Mouse (Mus musculus) forebrain, postnatal 0 days (tissue): Measurements from ENCODE around the gene Baiap2l2. TPM values are rescaled to one million over a fixed set of nuclear protein-coding genes. Genes with fewer than 3 reads are reported as not detected.

ENCODE experiments used
- ATAC-seq: fragments of 200-750 bp; cut with Nextera tagmentation; 2 replicates; pipeline ENCODE4 v1.8.0; 2017; ENCODE audit warnings: mild to moderate bottlenecking, moderate library complexity
- DNase-seq: peaks from one replicate; pipeline ENCODE4 v3.0.0-alpha.2; 2015
- H3K27ac ChIP-seq: fragments of 300-500 bp; sonication (generic); 2 replicates; pipeline ENCODE4 v1.5.1; 2014; ENCODE audit warnings: low read depth, mild to moderate bottlenecking, antibody characterized with exemption, low read length, moderate library complexity, mixed read lengths
- H3K27me3 ChIP-seq: fragments of 300-500 bp; sonication (generic); 2 replicates; pipeline ENCODE4 v1.6.1; 2014; ENCODE audit warnings: mild to moderate bottlenecking, low read length, mixed read lengths; ENCODE audit not compliant: insufficient read depth
- H3K36me3 ChIP-seq: fragments of 300-500 bp; sonication (generic); 2 replicates; pipeline ENCODE4 v1.6.1; 2014; ENCODE audit warnings: mild to moderate bottlenecking, moderate library complexity; ENCODE audit not compliant: insufficient read depth
- H3K4me1 ChIP-seq: fragments of 300-500 bp; sonication (generic); 2 replicates; pipeline ENCODE4 v1.6.1; 2014; ENCODE audit warnings: antibody characterized with exemption; ENCODE audit not compliant: insufficient read depth
- H3K4me2 ChIP-seq: fragments of 300-500 bp; sonication (generic); 2 replicates; pipeline ENCODE4 v1.6.1; 2014; ENCODE audit warnings: low read depth, mild to moderate bottlenecking, moderate library complexity
- H3K4me3 ChIP-seq: fragments of 300-500 bp; sonication (generic); 2 replicates; pipeline ENCODE4 v1.5.1; 2014; ENCODE audit warnings: low read depth, low read length, mixed read lengths
- H3K9ac ChIP-seq: fragments of 300-500 bp; sonication (generic); 2 replicates; pipeline ENCODE4 v1.6.1; 2014; ENCODE audit warnings: mild to moderate bottlenecking
- H3K9me3 ChIP-seq: fragments of 300-500 bp; sonication (generic); 2 replicates; pipeline ENCODE4 v1.6.1; 2016; ENCODE audit warnings: low read length
- CTCF ChIP-seq: sonication (generic); IDR thresholded peaks from 2 replicates; pipeline ENCODE4 v1.5.1; 2016; ENCODE audit warnings: antibody characterized with exemption, control low read depth, low read depth
- WGBS: fragments of 180-500 bp; shearing (Covaris S2); extraction: QIAGEN DNeasy Blood & Tissue Kit; methylation state at CpG from one replicate; pipeline ENCODE4 v1.1.7; 2014; 5-methylcytosine and 5-hydroxymethylcytosine counted together
- polyA plus RNA-seq: library from polyadenylated mRNA; unstranded; fragments of >200 nt; fragmentation: Nextera tagmentation; extraction: Ambion mirVana; gene quantifications from 2 replicates; pipeline ENCODE4 v1.2.1, GENCODE M21; 2015
- total RNA-seq: library from RNA; depleted of rRNA; stranded (reverse); fragments of >200 nt; gene quantifications from 2 replicates; pipeline ENCODE4 v1.2.3, GENCODE M21; 2014

Baiap2l2 gene
- total and polyA plus RNA-seq, 2 experiments from 2014 or later, result 7.9 to 9.1 TPM

- no peaks in the 10 kb centered on the region for H3K36me3 ChIP-seq
- H3K4me1 ChIP-seq, result 0 out of 2 replicates have a peak, but pooled peaks cover 3% of the 10 kb centered on the region
- no peak for ATAC-seq
- H3K4me3 ChIP-seq, result peak overlapping the region; percentile 64; the same call in 1 of the 2 replicates
- WGBS, result 23% methylated on average over 13 of the region's 13 CpGs
- TF ChIP-seq CTCF, result peak; percentile 45
- no peak overlapping the region for H3K27ac ChIP-seq
- peak overlapping the region; percentile 99 for H3K4me2 ChIP-seq
- DNase-seq, result no peak
- no peak overlapping the region for H3K9ac ChIP-seq
- peaks cover 3% of the 10 kb centered on the region; the same call in 1 of the 2 replicates for H3K27me3 ChIP-seq
- H3K9me3 ChIP-seq, result no peaks in the 10 kb centered on the region
These were observed 23.0 kb downstream of the Baiap2l2 start for GRCm38 (mm10) chr15:79262375-79262774.

GRCm38 (mm10) chr15:79261757-79262156 is 23.6 kb downstream of the Baiap2l2 start:
- H3K27ac ChIP-seq, result no peak overlapping the region
- H3K4me2 ChIP-seq, result peak overlapping the region; percentile 99
- peak; percentile 29 for TF ChIP-seq CTCF
- DNase-seq, result peak; percentile 55
- peak; percentile 68 for ATAC-seq
- H3K27me3 ChIP-seq, result peaks cover 3% of the 10 kb centered on the region; the same call in 1 of the 2 replicates
- no peaks in the 10 kb centered on the region for H3K36me3 ChIP-seq
- WGBS, result 1% methylated on average over 28 of the region's 28 CpGs
- no peaks in the 10 kb centered on the region for H3K9me3 ChIP-seq
- H3K9ac ChIP-seq, result peak overlapping the region; percentile 62
- peak overlapping the region; percentile 64 for H3K4me3 ChIP-seq
- H3K4me1 ChIP-seq, result 0 out of 2 replicates have a peak, but pooled peaks cover 3% of the 10 kb centered on the region

- H3K4me1 ChIP-seq, result 0 out of 2 replicates have a peak, but pooled peaks cover 3% of the 10 kb centered on the region
- H3K36me3 ChIP-seq, result no peaks in the 10 kb centered on the region
- H3K9me3 ChIP-seq, result no peaks in the 10 kb centered on the region
- H3K4me2 ChIP-seq, result peak overlapping the region; percentile 99
- ATAC-seq (peak; percentile 87), DNase-seq (peak; percentile 71)
- peak overlapping the region; percentile 62 for H3K9ac ChIP-seq
- peaks cover 3% of the 10 kb centered on the region; the same call in 1 of the 2 replicates for H3K27me3 ChIP-seq
- peak overlapping the region; percentile 64 for H3K4me3 ChIP-seq
- H3K27ac ChIP-seq, result no peak overlapping the region
- WGBS, result 1% methylated on average over 43 of the region's 62 CpGs
- TF ChIP-seq CTCF, result no peak
These were observed 24.1 kb downstream of the Baiap2l2 start for GRCm38 (mm10) chr15:79261095-79261725.

- H3K9me3 ChIP-seq, result no peaks in the 10 kb centered on the region
- H3K27me3 ChIP-seq, result peaks cover 3% of the 10 kb centered on the region; the same call in 1 of the 2 replicates
- H3K27ac ChIP-seq, result no peak overlapping the region
- H3K36me3 ChIP-seq, result no peaks in the 10 kb centered on the region
- no peak overlapping the region for H3K4me2 ChIP-seq
- 0 out of 2 replicates have a peak, but pooled peaks cover 3% of the 10 kb centered on the region for H3K4me1 ChIP-seq
- H3K9ac ChIP-seq, result no peak overlapping the region
- ATAC-seq (no peak), DNase-seq (no peak)
- H3K4me3 ChIP-seq, result no peak overlapping the region
- TF ChIP-seq CTCF, result no peak
- WGBS, result 27% methylated on average over 17 of the region's 17 CpGs
These were observed 26.8 kb downstream of the Baiap2l2 start for GRCm38 (mm10) chr15:79258521-79258920.

GRCm38 (mm10) chr15:79254661-79255060 is 30.7 kb downstream of the Baiap2l2 start, which contains the start of gene Slc16a8:
TSS of gene Slc16a8 (minus strand) at chr15:79254761.
- TF ChIP-seq CTCF, result no peak
- Histone ChIP-seq H3K9me3 (no peaks in the 10 kb centered on the region), H3K4me3 (no peak within 1 kb of the TSS), H3K4me2 (no peak within 1 kb of the TSS), H3K4me1 (peaks cover 6% of the 10 kb centered on the region; the same call in 1 of the 2 replicates), H3K27ac (no peak within 1 kb of the TSS), H3K36me3 (0 out of 2 replicates have a peak, but pooled peaks cover 2% of the 10 kb centered on the region), H3K27me3 (peaks cover 7% of the 10 kb centered on the region; the same call in 1 of the 2 replicates), H3K9ac (no peak within 1 kb of the TSS)
- DNase-seq (no peak), ATAC-seq (no peak)
- WGBS, result 13% methylated on average over 3 of the region's 3 CpGs

GRCm38 (mm10) chr15:79252580-79252979 is 32.8 kb downstream of the Baiap2l2 start:
- DNase-seq (no peak), ATAC-seq (no peak)
- Histone ChIP-seq H3K9me3 (no peaks in the 10 kb centered on the region), H3K27me3 (peaks cover 7% of the 10 kb centered on the region; the same call in 1 of the 2 replicates), H3K36me3 (peaks cover 23% of the 10 kb centered on the region; the same call in 1 of the 2 replicates), H3K4me1 (peaks cover 6% of the 10 kb centered on the region; the same call in 1 of the 2 replicates), H3K4me3 (peak overlapping the region; percentile 32), H3K27ac (no peak overlapping the region), H3K4me2 (peak overlapping the region; percentile 68), H3K9ac (peak overlapping the region; percentile 48)
- TF ChIP-seq CTCF, result no peak
- 32% methylated on average over 24 of the region's 24 CpGs for WGBS

- Histone ChIP-seq H3K4me2 (peak overlapping the region; percentile 68), H3K27me3 (peaks cover 7% of the 10 kb centered on the region; the same call in 1 of the 2 replicates), H3K9me3 (no peaks in the 10 kb centered on the region), H3K4me1 (peaks cover 6% of the 10 kb centered on the region; the same call in 1 of the 2 replicates), H3K36me3 (peaks cover 26% of the 10 kb centered on the region), H3K27ac (no peak overlapping the region), H3K9ac (peak overlapping the region; percentile 48), H3K4me3 (peak overlapping the region; percentile 32)
- TF ChIP-seq CTCF, result peak; percentile 60
- WGBS, result 3% methylated on average over 61 of the region's 61 CpGs
- ATAC-seq (peak; percentile 83), DNase-seq (peak; percentile 66)
These were observed 33.4 kb downstream of the Baiap2l2 start for GRCm38 (mm10) chr15:79251781-79252491.
